Mouse (Mus musculus): Measurements from ENCODE around the gene Hoxb9.
A peak's percentile ranks its signal among the peaks of the same experiment; 100 is the strongest.

Gene Hoxb9

DNA sequence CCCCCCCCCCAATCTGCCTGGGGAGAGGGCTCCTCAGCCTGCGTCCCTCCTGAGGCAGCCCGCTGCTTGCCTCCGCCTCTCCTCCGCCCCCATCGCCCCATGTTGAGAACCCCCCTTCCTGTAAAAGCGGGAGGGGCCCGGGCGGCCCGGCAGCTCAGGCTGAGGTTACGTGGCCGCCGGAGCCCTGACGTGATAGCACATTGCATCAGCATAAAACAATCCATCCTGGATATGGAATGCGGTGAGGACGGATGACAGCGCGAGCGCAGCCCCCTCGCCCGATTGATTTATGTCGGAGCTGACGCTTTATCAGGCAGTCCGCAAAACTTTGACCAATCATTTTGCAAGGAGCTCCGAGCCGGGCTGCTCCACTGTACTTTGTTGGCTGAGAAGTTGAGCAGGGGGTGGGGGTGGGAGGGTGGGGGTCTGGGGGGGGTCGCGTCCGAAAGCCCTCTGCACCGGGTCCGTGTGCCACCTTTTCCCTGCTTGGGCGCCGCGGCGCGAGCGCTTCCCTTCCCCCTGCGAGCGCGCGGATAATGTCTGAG, at the start of gene Hoxb9:
TSS of gene Hoxb9 (plus strand) at position 462 of the 545 bp plus-strand sequence.
- no peak for DNase-seq (ENCODE audit: low read depth, low spot score)

DNA sequence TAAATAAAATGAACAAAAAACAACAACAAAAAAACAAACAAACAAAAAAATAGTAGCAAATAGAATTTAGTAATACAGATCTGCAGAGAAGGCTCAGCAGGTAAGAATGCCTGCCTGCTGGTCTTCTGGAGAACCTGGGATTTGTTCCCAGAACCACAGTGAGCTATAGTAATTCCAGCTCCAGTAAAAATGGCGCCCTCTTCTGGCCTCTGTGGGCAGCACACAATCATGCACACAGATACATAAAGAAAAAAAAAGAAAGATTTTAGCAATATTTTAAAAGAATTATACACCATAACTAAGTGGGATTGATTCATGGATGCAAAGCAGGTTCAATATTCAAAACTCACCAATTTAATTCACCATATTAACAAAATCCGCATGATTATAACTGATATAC, 47.4 kb upstream of the Hoxb9 start:
- DNase-seq (ENCODE audit: low read depth, low spot score) = no peak

DNA sequence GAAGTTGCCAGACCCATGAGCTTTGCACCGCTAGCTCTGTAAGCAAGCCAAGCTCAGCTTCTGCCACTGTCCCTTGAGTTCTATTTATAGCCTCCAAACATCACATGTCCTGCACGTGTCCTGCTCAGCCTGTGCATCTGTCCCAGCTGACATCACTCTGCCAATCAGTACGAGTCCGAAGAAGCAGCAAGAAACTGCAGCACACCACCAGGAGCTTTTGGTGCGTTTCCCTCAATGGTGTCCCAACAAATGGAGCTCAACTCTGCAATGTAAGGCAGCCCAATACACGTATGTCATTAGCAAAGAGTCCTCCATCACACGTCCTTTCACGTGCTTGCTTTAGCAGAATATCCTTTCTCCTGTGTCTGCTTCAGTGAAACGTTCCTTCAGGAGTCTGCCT, 43.6 kb upstream of the Hoxb9 start:
- DNase-seq (ENCODE audit: low read depth, low spot score) = no peak

DNA sequence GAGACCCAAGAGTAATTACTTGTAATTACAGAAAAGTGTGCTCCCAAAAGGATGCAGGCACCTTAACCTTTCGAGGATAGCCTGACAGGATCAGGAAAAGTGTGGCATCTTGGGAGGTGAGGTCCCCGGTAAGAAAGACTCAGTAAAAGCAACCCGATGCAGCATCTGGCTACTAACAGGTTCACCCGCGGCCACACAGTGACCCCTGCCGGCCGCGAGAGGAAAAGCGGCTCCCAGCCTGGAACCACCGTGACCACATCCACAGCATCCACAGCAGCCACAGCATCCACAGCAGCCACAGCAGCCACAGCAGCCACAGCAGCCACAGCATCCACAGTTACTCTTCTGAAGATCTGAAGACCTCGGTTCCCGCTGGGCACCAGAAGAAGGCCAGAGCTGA, 36.4 kb upstream of the Hoxb9 start:
- peak; percentile 21 for DNase-seq (ENCODE audit: low read depth, low spot score)

DNA sequence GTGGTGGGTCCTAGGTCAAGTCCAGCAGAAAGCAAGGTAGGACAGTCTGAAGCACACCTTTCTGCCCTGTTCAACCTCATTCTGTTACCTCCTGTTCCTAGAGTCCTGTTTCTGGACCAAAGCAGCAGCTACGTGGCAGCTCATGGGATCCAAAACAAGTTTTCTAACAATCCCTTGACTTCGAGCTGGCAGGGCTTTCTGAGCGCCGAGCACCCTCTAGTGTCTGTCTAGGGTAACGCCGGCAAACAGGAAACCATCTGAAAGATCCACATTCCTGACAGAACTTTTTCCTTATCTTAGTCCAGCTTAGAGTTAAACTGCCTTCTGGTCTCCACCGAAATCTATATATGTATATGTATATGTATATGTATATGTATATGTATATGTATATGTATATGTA, 31.0 kb upstream of the Hoxb9 start:
- DNase-seq (ENCODE audit: low read depth, low spot score) = peak; percentile 52

DNA sequence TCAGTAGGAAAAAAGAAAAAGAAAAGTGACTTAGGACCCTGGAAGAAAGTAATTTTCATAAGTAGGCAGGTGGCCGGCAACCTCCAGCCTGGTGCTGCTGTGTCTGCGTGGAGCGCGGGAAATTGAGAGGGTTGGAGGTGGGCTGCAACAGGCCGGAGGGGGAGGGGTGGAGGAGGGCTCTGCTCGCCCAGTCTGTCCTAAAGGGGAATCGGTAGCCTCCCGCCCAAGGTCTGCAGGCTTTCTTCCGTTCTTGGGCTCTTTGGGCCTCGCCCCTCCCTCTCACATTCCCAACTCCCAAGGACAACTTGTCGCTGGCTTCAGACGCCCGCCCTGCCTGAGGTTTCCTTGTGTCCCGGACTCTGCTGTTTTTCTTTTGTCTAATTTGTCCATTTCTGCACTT, 20.4 kb upstream of the Hoxb9 start:
- no peak for DNase-seq (ENCODE audit: low read depth, low spot score)

DNA sequence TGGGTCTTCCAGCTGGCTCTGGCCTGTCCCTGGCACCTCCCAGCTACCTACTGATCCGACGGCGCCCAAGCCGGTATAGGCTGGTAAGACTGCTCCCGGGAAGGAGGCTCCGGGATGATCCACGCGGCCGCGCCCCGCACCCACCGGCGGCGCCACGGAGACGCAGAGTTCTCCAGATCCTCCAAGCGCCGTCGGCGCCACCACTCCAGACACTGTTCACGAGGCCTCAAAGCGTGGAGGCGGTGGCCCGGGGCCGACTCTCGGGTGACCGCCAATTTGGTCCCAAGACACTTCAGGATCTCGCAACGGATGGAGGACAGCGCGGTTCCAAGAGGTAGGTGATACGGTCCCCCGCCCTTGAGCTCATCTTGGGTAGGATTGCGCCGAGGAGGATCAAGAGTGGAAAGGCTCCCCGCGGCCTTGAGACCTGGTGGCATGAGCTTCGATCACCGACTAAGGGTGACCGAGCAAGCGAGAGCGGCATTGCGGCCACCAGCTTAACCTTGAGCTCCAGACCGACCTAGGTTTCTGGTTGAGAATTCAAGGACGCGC, 19.7 kb upstream of the Hoxb9 start:
- DNase-seq (ENCODE audit: low read depth, low spot score) = no peak

DNA sequence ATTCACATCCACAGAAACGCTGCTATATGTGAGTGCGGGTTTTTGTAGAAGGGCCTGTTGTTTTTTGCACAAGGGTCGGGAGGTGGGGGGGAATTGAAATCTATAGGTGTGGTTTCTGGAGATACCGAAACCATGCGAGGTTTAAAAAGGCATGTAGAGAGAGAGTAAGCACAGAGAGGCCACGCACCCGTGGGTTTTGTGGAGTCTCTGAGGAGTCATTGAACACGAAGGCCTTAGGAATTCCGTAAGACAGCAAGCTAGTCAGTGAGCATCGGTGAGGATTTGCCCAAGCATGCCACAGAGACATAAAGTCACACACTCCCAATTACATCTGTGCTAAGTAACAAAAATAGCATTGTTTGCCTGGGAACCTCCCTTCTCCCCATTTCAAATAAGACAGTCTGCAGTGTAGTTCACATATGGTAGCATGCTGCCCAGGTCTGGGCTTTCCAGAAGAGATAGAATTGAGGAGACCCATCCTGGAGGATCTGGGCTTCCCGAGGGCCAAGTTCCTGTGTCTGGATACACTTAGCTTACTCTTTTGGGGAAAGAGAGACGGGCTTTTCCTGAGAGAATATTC, 18.6 kb upstream of the Hoxb9 start:
- no peak for DNase-seq (ENCODE audit: low read depth, low spot score)

DNA sequence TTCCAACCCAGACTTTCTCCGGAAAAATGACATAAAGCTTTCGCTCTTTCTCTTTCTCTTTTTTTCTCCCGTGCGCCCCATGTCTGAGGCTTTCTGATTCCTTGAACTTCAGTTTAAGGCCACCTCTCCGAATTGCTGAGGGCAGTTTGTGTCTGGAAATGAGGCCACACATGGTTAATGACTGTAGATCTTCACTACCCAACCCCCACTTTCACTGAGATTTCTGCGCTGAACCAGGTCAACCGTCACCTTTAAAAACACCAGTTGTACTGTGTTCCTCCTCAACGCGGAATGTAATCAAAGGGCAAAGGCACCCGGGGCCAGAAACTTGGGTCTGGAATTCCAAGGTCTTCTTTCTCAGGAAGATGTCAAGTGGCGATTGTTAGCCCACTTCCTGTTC, 17.0 kb upstream of the Hoxb9 start:
- DNase-seq (ENCODE audit: low read depth, low spot score) = no peak

DNA sequence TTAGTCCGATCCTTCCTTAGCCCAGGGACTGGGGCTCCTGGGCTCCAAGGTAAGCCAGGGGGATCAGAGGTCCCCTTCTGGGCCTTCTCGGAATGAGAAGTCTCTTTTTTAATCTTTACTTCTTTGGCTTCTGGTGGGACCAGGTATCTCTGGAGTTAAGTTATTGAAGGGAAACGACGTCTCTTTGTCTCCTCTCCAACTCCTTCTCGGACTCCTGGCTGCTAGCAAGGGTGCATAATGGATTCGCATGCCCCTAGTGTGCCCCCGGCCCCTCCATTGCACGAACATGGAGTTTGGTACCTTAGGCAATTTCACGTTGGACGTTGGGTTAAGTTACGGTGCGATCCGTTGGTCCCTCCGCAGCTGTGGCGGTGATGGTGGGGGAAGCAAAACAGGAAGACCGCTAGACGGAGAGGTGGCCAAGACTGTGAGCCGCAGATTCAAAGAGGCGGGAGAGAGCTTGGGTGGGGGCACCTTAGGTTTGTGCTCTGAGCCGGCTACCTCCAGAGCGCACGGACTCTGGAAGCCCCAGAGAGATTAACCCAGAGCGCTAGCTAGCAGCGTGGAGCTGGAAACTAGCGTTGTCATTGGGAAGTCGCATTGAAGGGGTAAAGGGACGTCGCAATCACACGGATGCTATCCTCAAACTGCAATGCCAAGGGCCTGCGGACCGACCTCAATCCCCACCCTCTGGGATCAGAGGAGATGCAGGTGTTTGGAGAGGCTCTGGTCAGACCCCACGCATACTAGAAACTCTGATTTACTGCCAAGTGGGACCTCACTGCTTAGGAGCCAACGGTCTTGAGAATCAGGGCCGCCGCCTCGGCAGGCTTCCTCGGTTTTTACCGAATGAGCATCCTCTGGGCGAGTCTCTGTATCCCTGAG, 15.9 kb upstream of the Hoxb9 start:
- no peak for DNase-seq (ENCODE audit: low read depth, low spot score)

DNA sequence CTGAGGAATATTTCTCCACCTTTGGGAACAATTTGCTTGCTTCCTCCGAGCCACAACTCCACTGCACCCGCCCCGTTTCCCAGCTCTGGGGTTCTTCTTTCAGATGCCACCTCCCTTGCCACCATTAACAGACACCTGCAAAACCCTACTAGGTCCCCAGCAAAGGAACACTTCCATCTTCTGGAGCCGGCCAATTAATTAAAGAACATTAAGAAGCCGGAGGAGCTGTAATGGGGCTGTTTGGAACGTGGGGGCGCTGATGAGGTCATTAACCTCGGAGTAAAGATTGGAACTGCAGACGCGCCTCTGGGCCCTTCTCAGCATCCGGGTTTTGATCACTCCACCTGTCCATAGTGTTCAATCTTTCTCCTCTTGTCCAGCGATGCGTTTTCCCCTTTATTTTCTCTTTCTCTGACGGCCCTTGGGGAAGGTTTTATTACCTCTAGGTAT, 15.2 kb upstream of the Hoxb9 start:
- no peak for DNase-seq (ENCODE audit: low read depth, low spot score)

DNA sequence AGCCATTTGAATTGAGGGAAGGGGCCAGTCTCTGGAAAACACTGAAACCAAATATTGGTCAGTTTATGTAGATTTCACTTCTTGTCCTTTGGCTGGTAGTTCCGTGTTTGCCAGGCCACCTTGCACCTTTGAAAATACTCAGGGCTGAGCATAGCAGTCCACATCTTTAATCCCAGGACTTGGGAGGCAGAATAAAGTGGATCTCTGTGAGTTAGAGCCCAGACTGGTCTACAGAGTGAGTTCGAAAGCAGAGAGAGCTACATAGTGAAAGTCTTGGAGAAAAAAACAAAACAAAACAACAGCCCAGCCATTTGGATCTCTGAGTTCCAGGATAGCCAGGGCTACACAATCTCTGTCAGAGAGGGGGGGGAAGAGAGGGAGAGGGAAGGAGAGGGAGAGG, 14.1 kb upstream of the Hoxb9 start:
- no peak for DNase-seq (ENCODE audit: low read depth, low spot score)

DNA sequence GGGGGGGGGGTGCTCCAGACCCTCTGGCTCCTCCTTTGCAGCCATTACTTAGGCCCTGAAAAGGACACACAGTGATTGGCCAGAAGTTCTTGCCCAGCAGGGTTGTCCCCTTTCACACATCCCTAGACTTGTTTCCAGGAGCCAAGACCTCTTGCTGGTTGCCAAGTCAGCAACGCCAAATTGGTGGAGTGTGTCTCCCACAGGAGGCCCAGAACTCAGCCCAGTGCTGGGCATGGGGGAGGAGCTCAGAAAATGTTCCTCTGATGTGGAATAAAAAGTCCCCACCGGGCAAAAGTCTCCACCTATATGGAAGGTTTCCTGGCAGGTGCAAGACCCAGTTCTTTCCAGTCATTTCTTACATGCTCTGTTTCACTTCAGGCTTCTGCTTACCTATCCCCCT, 12.2 kb upstream of the Hoxb9 start:
- no peak for DNase-seq (ENCODE audit: low read depth, low spot score)

DNA sequence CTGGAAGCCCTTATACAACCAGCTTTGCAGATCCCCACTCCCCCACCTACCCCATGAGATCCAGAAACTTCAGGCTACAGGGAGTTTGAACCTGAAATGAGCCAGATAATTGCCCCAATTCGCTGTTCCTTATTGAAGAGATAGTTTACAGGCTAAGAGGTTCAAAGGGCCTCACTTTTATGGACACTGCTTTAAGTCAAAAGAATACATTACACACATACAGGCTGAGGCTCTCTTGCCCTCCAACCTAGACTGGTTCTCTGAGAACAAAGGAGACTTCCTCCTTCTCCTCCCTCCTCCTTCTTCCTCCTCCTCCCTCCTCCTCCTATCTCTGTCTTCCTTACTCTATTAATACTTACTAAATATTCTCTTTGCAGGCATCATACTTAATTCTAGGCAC, 11.7 kb upstream of the Hoxb9 start:
- DNase-seq (ENCODE audit: low read depth, low spot score) = no peak

DNA sequence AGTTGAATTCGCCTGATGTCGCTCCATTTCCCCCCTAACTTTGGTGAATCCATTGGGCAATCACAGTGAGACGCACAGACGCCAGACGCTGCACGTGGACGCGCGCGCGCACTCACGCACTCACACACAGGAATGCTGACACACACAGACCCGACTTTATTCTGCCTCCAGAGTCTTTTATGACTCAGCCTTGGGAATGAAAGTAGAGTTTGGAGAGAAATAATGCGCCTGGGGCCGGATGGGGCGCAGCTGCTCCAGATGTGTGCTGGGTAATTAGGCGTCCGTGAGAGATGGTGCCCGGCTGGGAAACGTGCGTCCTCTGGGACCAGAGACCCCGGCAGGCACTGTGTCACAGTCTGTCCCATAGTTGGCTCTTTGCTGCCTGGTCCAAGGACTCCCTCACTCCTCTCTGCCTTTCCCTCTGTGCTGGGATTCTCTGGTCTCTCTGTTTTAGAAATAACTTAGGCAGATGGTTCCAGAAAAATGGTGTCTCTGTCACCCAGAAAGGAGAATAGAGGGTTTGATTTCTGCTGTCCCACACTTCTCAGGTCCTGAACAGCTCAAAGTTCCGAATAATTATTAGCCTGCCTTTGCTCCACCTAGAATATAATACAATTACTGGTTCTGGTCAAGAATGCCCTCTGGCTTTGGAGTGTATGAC, 10.8 kb upstream of the Hoxb9 start:
- DNase-seq (ENCODE audit: low read depth, low spot score) = no peak

DNA sequence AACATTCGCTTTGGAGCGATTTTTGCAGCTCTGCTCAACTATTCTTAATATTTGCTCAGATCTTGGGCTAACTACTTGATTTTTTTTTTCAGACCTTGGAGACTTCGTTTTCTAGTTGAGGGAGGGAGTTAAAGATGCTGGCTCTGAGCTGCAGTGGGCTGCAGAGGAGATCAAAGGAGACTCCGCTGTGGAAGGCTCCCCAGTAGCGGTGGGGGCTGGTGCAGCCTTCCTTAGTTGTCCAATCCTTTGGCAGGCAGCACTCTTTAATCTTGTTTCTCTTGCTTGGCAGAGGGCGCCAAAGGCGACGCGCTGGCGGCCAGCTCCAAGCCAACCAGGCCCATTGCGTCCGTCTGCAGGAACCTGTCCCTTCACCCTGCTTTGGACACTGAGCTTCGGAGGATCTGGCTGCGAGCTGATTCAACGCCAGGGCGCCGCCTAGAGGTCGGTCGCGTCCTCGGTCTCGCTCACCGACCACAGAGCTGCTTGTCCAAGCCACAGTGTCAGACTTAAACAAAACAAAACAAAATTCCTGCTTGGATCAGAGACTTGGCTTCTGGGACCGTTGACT, 9.8 kb upstream of the Hoxb9 start:
- peak; percentile 11 for DNase-seq (ENCODE audit: low read depth, low spot score)

DNA sequence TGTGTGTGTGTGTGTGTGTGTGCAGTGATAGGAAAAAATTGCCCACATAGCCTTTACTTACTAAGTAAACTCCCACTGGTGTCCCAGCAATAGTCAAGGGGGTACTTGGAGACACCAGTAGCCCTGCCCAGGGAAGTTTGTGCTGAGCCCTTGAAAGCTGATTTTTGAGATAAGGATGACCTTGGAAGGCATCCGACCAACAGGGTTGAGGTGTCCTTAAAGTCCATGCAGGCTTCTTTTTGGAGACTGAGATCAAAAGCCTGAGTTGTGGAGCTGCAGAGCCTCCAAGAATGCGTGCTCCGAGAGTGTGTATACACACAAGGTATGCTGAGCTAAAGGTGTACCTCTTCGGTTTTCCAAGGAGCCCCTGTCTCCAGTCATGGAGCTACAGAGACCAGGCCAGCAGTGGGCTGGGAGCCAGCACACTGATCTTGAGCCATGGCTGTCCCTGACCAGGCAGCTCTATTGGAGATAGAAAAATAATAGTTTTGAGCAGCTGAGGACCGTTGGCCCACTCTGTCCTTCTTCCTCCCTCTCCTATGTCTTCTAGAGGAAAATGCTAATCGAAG, 8.9 kb upstream of the Hoxb9 start:
- no peak for DNase-seq (ENCODE audit: low read depth, low spot score)

DNA sequence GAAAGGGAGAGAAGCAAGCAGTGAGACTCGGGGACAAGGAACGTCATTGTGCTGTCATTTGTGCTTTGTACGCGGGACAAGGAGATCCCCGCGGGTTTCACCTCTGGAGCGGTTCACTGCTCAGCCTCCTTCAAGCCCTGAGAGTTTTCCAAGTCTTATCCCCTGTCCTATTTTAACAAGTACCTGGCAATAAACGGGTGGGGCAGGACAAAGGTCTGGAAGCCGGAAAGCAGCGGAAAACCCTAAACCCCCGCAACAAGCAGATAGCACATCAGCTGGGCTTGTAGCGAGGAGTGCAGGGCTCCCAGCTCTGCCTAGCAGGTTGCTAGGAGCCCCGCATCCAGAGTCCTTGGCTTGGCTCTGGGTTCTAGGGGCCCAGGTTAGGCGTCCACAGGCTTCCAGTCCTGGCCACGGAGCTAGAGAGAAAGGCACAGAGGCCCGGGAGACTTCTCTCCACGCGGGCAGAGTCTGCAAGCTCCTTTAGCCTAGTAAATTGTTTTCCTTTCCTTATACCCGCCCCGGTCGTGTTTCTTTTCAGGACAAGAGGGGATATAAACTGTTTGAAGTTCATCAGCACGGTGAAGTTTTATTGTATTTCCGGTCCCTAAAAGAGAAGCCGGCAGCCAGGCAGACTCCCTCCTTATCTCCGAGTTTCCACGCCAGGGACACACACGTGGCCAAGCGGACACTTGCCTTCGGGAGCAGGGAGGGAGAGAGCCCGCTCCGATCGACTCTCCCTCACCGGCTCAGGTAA, 7.4 kb upstream of the Hoxb9 start:
- no peak for DNase-seq (ENCODE audit: low read depth, low spot score)

DNA sequence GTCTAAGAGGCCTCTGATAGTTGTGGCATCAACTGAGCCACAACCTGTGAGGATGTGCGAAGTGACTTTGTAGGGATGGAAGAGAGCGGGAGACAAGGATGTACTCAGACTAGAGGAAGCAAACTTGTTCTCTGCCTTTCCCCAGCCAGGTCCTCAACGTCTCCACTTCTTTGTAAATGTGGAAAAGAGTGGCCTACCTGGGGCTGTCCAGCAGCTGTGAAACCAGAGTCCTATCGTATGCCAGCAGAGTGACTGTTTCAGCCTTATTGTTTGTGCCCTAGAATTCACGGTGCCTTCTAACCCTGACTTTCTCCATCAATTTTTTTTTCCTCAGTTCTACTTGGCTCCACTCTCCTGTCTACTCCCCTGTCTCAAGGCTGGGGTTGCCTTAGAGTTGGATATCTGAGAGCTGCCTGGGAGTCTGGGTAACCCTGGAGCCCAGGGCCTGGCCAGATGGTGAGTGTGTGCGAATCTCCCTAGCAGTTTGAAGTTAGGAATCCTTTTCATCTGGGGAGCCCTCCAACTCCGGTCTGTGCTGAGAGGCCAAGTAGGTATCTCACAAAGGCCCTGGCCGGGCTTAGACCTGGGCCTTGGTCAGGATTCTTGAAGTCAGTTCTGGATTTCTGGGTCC, 6.8 kb upstream of the Hoxb9 start:
- no peak for DNase-seq (ENCODE audit: low read depth, low spot score)

DNA sequence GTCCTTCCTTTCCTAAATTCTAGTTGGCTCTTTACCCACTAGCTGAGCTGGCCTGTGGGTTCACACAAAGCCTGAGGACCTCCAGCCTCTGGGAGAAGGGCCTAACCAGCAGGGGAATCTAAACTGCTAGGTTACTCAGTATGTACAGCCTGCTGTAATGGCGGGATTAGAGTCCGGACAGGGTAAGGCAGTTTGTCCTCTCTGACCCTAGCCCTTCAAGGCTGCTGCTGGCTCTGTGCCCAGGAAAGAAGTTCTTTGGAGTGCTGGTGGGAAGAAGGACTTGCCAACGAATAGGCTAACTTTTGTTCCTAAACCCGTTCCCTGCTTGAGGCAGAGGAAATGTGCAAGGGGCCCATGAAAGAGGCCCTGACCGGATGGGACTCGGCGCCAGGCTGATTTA, 5.3 kb upstream of the Hoxb9 start:
- no peak for DNase-seq (ENCODE audit: low read depth, low spot score)
